Mouse (Mus musculus) frontal cortex, adult (tissue): Measurements from ENCODE around the gene Gm572.

Source experiments
- ATAC-seq: cut with Nextera tagmentation; 2 replicates; pipeline ENCODE4 v1.9.2; 2017; ENCODE audit warnings: mild to moderate bottlenecking, moderate library complexity, mixed read lengths; ENCODE audit not compliant: low TSS enrichment

The Gm572 gene

DNA sequence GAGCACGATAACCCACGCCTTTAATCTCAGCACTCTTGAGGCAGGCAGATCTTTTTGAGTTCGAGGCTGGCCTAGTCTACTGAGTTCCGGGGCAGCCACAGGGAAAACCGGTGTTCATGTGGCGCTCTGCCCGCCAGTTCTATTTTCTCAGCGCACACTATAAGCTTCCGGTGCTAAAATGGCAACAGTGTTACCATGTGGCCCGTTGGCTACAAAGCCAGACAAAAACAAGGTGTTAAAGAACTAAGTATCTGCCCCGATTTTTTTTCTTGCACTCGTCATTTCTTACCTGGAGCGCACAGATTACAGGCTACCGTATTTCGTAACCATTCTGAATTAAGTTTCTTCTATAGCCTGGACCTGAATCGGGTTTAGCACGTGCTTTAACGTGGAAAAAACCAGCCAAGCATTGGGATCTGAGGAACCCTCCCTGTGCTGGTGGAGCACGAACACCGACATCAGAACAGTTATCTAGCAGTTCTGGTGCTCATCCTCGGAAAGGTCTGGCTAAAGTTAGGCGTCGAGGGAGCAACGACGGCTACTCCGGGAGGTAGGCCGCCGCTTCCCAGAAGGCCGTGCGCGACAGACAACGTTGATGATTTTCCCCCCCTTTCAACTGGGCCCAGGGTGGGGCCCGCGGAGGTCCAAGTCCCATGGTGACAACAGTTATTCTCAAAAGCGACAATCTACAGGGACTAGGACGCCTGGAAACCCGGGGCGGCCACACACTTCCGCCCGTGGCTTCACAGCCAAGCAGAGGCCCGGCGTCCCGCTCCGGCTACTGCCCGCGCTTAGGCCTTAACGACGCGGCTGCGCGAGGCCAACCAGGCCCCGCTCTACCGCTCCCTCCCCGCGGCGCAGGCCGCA is 17.1 kb upstream of the Gm572 start:
- peak; percentile 50 for ATAC-seq

DNA sequence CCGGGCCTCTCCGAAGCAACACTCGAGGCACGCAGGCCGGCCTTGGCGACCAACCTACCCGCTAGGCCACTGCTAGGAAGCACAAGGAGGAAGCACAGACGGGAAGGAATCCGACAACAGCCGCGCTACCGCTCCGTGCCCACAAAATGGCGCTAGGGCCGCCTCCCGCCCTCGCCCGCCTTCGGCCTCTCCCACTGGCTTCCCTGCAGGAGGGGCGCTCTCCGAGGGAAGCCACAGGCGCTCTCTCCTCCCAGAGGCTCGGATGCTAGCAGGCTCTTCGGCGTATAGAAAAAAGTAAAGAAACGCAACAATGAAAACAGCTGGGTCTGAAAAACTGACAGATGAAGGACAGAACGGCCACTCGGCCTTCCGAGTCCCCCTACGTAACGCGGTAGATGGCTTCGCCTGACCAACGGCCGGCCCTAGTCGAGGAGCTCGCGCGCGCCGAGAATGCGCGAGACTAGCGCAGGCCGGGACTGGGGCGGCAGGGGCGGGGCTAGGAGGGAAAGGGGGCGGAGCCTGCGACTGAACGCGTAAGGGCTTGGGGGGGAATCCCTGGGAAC is 16.4 kb upstream of the Gm572 start, which contains the start of gene Tardbp:
Gene Tardbp, minus strand, starts transcription at position 397 of the 563 bp plus-strand sequence.
- peak; percentile 94 for ATAC-seq

DNA sequence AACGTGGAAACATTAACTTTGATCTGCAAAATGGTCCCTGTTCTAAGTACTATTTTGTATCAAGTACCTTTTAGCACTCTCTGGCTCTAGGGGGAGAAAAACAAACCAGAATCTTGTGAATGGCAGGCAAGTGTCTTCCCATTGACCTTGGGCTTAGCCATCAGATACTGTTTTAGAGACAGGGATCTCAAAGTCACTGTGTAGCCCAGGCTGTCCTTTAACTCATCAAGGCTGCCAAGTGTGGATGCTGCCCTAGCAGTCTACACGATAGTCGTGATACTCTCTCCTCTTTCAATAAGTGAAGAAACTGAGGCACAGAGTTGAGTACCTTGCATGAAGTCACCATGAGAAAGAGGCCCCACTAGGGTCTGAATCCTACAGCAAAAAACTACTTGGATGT is 15.9 kb upstream of the Gm572 start:
- 0 out of 2 replicates have a peak, but pooled peaks have one; percentile 14 for ATAC-seq

DNA sequence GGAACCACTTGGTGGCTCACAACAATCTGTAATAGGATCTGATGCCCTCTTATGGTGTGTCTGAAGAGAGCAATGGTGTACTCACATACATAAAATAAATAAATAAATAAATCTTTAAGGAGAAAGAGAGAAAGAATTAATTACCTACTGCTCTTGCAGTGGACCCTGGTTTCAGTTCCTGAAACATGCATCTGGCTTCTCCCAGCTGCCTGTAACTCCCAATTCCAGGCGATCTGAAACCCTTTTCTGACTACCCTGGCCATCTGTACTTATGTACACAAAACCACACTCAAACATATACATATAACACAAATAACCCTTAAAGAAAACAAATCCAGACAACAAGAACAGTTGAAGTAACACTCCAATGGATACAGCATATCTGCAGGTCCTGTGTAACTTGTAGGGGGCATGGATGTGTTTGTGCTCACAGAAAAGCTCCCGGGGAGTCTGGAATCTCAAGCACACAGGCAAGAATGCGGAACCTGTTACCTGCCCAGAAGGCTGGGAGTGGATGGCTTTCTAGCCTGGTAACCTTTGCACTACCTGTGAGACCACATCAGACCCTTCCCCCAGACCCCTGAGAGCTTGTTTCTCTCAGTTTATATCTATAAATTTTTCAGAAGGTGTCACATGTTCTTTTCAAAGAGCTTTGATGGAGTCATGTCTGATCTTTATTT is 11.0 kb upstream of the Gm572 start:
- no peak for ATAC-seq

DNA sequence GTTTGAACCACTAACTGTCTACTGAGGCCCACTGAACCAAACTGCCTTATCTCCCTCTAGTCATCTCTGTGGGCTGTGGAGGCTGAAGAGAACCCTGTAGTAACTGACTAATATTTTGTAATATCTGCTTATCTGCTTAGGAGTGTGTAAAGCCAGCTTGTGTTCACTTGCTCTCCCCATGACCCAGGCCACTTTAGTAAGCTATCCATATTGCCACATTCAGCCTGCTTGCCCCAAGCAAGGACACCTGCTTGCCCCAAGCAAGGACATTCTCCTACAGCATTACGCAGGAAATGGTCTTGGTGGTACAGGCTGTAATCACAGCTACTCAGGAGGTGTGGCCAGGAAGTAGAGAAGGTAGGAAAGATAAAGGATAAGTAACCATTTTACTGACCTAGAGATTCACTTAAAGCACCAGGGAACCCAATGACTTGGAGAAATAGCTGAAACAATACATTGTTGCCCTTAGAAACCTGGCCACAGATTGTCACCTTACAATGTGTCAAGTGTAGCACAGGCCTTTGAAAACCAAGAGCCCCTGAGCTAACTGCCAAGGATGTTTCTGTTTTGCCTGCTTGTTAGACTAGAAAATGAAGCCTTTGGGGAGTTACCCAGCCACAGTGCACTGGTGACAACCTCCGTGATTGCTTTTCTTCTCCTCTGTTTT is 9.6 kb upstream of the Gm572 start:
- no peak for ATAC-seq

DNA sequence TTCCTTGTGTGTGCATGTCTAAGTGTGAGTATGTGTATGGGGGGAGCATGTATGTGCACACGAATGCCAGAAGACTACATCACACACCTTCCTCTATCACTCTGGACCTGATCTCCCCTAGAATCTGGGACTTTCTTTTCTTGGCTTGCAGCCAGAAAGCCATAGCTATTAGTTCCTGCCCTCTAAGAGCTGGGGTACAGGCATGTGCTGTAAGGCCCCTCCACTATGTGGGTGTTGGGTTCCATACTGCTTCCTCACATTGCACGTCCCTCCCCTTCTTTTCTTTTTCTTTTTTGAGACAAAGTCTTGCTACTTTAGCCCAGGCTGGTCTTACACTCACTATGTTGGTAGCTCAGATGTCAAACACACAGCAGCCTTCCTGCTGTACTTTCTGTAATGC is 7.8 kb upstream of the Gm572 start:
- no peak for ATAC-seq

DNA sequence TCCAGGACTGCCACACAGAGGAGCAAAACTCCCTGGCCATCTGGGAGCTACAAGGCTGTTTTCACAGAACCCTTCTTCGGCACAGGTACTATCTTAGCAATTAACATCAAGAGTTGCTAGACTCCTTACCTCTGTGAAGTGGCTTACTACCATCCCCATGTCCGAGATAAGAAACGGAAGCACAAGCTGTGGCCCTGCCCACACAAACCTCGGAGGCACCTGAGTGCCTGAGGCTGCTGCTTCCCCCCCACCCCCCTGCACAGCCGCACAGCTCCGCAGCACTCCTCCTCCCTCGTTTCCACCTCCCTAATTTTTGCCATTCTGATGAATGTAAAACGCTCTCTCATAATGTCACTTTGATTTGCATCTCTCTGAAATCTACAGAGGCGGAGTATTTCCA is 4.8 kb upstream of the Gm572 start:
- ATAC-seq: no peak

DNA sequence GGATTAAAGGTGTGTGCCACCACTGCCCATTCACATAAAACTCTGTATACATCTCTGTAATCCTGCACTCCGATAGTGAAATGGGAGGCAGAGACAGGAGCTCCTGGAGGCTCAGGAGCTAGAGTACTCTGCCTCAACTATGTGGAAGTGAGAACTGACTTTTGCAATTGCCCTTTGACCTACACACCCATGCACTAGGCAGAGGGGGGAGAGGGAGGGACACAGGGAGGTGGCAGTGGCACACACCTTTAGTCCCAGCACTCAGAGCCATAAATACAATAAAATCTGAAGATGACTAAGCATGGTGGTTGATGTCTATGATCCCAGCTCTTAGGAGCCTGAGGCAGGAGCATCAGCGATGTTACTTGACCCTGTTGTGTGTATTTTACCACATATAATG is 3.7 kb upstream of the Gm572 start:
- no peak for ATAC-seq

DNA sequence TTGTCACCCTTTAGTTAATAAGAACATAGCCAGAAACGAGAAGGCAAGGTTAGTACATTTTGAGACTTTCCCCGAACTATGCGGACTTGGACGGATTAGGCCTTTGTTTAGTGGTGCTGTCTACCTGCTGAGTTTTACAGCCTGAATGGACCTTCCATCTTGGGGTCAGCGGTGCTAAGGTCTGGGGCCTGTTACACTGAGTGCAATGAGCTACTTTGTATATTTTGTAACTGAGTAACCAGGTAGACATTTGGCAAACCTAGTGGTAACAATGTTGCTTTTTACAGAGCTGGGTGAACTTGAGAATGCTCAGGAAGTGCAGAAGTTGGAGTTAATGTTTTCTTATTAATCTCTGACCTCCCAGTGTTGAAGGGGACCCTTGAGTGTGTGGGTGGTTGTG is 2.0 kb upstream of the Gm572 start:
- no peak for ATAC-seq

DNA sequence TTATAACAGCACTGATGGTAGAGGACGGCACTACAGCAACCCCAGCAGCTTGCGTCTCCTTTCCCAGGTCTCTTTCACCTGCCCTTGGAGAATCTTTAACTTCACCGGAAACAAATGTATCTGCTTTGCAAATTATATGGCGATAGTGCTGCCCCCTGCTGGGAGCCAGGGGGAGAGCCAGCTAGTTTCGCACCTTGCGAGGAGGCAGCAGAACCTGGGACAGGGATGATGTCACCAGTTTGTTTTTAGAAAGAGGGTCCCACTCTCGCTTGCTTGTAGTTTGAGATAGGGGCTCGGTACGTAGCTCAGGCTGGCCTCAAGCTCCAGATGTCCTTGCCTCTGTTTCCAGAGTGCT is 1.0 kb downstream of the Gm572 start:
- ATAC-seq: peak; percentile 67; the same call in 1 of the 2 replicates

DNA sequence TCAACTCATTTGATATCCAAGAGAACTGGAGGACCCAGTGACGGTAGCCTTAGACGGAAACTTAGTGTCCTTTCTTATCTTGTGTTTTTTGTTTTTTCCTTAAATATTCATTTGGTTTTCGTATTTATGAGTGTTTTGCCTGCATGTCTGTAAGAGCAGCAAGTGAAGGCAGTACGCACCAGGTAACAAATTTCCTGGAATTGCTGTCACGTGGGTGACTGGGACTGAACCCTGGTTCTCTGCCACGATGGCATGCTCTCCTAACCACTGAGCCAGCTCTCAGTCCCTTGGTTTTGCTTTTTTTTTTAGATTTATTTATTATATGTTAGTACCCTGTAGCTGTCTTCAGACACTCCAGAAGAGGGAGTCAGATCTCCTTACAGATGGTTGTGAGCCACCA is 1.8 kb downstream of the Gm572 start:
- no peak for ATAC-seq

DNA sequence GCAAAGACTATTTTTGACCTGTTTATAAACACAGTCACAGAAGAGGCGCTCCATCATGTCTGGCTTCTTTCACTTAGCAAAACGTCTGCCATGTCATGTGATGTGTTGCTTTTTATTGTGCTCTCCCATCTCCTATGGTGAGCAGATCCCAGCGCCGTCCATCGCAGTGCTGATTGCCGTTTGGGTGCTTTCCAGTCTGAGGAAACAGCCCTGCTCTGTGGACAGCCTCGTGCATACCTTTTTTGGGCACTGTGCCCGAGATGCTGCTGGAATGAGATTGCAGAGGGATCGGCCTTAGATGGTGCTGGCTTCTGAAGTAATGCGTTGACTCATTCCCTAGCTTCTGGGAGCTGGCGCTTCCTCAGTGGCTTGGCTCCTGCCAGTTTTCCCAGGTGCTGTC is 3.5 kb downstream of the Gm572 start:
- peak; percentile 70 for ATAC-seq

DNA sequence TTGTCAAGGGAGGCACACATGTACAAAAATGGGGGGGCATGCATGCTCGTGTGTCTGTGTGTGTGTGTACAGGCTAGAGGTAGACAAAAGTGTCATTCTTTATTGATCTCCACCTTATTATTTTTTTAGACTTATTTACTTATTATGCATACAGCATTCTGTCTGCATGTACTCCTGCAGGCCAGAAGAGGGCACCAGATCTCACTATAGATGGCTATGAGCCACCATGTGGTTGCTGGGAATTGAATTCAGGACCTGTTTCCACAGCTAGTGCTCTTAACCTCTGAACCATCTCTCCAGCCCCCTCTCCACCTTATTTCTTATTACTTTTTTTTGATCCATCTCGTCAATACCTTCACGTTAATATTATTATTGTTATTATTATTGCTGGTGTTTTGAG is 6.2 kb downstream of the Gm572 start:
- no peak for ATAC-seq

DNA sequence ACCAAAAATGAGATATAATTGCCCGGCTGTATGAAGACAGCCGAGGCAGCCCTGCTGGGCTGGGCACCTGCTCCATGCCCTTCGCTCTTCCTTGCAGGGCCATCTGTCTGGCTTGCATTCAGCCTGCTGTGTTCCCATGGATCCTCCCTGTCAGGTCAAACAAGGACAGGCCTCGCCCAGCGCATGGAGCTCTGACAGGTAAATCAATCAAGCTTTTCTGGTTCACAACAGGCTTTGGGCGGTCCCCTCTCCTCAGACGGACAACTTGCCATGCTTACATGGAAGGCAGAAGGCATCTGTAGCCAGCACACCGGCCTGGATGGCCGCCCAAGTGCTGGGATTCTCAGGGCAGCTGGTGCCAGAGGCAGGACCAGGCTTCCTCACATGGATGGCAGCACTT is 7.9 kb downstream of the Gm572 start:
- ATAC-seq: no peak

DNA sequence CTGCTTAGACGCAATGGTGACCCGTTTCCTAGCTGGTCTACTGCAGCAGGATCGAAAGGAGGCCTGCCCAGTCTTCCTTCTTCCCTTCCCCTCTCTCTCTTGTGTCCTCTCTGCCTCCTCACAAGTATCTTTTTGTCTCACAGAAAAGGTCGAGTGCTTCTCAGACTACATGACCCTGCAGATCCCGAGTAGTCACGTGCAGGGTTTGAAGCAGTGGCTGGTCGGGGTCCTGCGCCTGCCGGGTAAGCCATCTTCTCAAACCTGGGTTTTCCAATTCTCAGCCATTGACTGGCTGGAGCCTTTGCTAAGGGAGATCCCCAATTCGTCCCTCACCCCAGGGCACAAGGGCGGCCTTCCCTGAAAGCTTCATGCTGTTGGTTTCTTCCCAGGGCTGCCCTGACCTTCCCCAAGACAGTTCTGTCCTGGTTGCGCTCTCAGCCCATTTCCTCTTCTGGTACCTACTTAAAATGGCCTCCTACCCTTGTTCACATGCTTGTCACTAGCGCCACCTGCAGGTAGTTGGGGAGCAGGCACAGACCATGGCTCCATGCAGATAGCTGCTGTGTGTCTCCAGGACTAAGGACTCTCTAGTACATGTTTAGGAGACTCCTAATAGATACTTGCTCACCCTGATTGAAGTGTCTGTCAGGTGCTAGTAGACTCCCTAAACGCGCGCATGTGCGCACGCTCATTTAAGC is 11.7 kb downstream of the Gm572 start:
- no peak for ATAC-seq

DNA sequence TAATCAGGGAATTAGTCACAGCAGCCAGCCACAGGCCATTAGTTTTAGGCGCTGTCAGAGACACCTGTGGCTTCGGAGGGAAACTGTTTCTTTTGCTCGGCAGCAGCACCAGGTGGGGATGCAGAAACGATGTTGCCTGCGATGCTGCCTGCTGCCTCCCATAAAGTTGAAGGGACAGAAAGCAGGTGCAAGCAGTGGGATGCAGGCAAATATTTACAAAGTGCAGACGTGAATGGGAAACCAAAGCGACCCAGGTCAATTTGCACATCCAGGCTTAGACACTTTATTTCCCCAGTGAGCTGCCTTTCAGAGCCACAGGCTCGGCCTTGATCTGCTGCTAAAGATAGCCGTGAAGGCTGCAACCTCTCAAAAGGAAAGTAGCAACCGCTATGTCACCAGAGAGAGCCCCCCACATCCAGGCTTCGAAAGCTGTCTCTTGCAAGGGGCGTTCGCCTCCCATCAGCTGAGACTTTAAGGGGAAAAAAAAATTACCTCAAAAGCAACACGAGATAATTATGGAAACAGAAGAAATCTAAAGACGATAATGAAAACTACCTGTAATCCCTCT is 13.7 kb downstream of the Gm572 start:
- ATAC-seq: no peak

DNA sequence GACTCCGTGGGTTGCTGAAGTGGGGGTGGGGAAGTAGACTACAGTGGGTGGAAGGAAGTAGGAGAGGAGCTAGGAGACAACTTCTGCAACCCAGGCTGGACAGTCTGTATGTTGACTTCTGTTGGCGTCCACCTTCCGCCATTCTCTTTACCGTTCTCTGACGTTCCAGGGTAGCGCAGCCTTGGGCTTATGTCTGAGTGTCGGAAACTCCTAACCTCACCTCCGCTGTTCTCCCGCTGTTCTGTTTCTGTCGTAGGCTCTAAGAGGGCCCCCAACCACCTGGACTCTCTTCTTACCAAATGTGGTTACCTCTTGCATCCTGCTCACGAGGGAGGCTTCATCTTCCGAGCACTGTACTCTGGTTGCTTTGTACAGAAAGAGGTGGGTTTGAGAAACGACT is 14.7 kb downstream of the Gm572 start:
- no peak for ATAC-seq

DNA sequence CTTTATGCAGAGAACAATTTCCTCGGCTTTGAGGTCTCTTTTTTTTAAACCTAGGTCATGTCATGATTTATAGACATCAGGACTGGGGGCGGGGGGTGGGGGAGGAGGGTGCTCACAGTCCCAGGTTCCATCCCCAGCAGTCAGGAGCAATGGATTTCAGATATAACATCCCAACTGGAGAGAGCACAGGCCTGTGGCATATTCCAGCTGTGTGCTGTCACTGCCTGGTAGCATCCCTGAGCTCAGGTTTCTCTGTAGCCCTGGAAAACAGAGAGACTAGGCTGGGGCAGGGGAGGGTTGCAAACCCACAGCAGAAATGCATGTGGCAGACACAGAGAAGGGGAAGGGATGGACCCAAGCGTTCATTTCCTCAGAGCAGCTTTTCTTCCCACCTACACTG is 17.1 kb downstream of the Gm572 start:
- ATAC-seq: no peak

DNA sequence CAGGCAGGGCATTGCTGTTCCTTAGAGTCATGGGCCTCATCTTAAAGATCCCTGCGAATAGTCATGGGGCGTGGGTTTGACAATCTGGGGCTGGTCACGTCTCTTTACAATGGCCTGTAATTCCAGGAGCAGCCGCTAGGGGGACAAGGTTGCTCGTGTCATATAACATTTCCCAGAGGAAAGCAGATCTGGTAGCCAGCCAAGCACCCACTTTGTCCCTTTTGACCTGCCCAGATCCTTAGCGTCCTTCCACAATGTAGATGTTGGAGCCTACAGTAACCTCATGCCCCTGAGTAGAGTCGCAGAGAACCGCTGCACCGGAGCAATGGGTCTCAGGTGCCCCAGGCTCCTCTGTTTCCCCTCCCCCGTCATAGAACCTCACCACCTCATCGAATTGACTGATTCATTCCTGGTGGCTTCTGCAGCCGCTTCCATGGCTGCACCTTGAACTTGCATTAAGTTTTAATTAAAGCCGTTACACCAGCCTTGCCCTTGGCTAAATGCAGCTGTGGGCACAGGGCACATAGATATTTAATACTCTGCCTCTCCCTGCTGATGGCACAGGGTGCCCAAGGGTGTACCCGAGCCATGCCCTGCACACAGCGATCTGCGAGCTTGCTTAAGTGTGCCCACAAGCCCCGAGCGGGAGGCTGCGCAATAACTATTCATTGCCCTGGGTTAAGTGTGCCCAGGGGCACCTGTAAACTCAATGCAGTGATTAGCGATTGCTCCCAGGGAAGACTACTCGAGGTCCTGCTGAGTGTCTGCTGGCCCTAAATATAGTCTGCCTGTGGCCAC is 19.2 kb downstream of the Gm572 start:
- no peak for ATAC-seq

DNA sequence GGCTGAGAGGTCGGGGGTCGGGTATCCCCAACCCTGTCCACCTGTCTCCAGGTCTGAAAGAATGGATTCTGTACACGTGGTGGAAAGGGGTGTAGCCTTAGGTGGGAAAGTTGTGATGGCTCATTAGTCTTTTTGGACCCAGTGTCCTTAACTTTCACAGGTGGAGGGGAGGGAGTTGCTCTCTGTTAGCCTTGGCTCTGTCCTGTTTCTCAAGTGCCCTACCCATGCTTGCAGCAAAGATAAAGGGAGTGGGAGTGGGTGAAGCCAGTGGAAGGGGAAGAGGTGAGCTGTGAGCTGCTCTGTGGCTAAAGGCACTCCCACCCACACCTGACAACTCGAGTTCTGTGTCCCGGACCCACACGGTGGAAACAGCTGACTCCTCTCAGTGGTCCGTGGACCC is 20.2 kb downstream of the Gm572 start:
- ATAC-seq: no peak

DNA sequence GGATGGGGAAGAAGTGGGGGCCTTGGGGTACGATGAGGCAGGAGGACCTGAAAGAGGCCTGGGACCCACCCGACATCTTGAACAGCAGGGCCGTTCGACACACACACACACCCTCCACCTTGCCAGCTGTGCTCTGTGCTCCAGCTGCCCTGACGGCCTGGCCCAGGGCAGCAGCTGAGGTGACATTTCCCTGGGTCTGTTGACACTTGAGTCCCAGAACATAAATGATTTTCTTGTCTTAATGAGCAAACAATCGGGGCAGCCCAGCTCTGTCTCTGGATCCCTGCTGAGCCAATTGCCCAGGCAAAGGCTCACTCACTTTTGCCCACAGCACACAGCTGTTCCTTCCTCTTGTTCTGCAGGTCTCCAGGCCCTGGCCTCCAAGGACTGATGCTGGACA is 20.9 kb downstream of the Gm572 start:
- ATAC-seq: no peak
